Mouse (Mus musculus) embryonic fibroblast, embryonic 13.5 days (primary cell): ENCODE measurements around the gene Tst. TPM values are rescaled to one million over a fixed set of nuclear protein-coding genes. Genes with fewer than 3 reads are reported as not detected.

Experiments used
- H3K27ac ChIP-seq: 2 replicates; pipeline ENCODE4 v1.5.1; 2012; ENCODE audit warnings: low read length, control low read depth, inconsistent platforms; ENCODE audit not compliant: insufficient read depth
- H3K4me1 ChIP-seq: 2 replicates; pipeline ENCODE4 v1.6.1; 2011; ENCODE audit warnings: low read length; ENCODE audit not compliant: control insufficient read depth, insufficient read depth
- H3K4me3 ChIP-seq: 2 replicates; pipeline ENCODE4 v1.5.1; 2011; ENCODE audit warnings: mild to moderate bottlenecking, control low read depth, low read length; ENCODE audit not compliant: insufficient read depth
- CTCF ChIP-seq: IDR thresholded peaks from 2 replicates; pipeline ENCODE4 v1.5.1; 2011; ENCODE audit warnings: mild to moderate bottlenecking, control low read depth, low read length, moderate library complexity, borderline replicate concordance; ENCODE audit not compliant: insufficient read depth
- POLR2A ChIP-seq: IDR thresholded peaks from 2 replicates; pipeline ENCODE4 v1.6.1; 2011; ENCODE audit warnings: low read depth, mild to moderate bottlenecking, control low read depth, low read length, moderate library complexity
- polyA plus RNA-seq: library from polyadenylated mRNA; stranded (reverse); fragments of >200 nt; gene quantifications from 2 replicates; pipeline ENCODE4 v1.2.4, GENCODE M21; 2011; ENCODE audit warnings: low read depth; ENCODE audit not compliant: missing spikeins, insufficient read length

The Tst gene
- polyA plus RNA-seq, 1 experiment: 3.5 TPM

- no peak overlapping the region for H3K4me3 ChIP-seq
- H3K27ac ChIP-seq: no peak overlapping the region
- H3K4me1 ChIP-seq: no peaks in the 10 kb centered on the region
- no peak for TF ChIP-seq CTCF
- TF ChIP-seq POLR2A: no peak
These were observed 4.4 kb downstream of the Tst start for GRCm38 (mm10) chr15:78401345-78401744.

GRCm38 (mm10) chr15:78395478-78395962 lies 10.2 kb downstream of the Tst start, which contains the start of gene Tex33:
TSS of gene Tex33 (minus strand) at chr15:78395912.
- TF ChIP-seq CTCF: no peak
- TF ChIP-seq POLR2A: no peak
- Histone ChIP-seq H3K4me3 (no peak within 1 kb of the TSS), H3K4me1 (no peaks in the 10 kb centered on the region), H3K27ac (no peak within 1 kb of the TSS)

- Histone ChIP-seq H3K27ac (no peak overlapping the region), H3K4me1 (no peaks in the 10 kb centered on the region), H3K4me3 (no peak overlapping the region)
- TF ChIP-seq POLR2A (no peak), CTCF (no peak)
These were observed 14.9 kb downstream of the Tst start for GRCm38 (mm10) chr15:78390855-78391254.

GRCm38 (mm10) chr15:78385564-78385963 lies 20.1 kb downstream of the Tst start:
- no peak overlapping the region for H3K27ac ChIP-seq
- no peaks in the 10 kb centered on the region for H3K4me1 ChIP-seq
- H3K4me3 ChIP-seq: no peak overlapping the region
- TF ChIP-seq POLR2A (no peak), CTCF (no peak)

- TF ChIP-seq POLR2A (no peak), CTCF (no peak)
- no peaks in the 10 kb centered on the region for H3K4me1 ChIP-seq
- H3K4me3 ChIP-seq: no peak overlapping the region
- H3K27ac ChIP-seq: no peak overlapping the region
These were observed 21.2 kb downstream of the Tst start for GRCm38 (mm10) chr15:78384220-78385116.

GRCm38 (mm10) chr15:78383450-78384219 lies 22.1 kb downstream of the Tst start:
- Histone ChIP-seq H3K4me3 (no peak overlapping the region), H3K4me1 (no peaks in the 10 kb centered on the region), H3K27ac (no peak overlapping the region)
- no peak for TF ChIP-seq POLR2A
- no peak for TF ChIP-seq CTCF

GRCm38 (mm10) chr15:78382115-78382514 lies 23.6 kb downstream of the Tst start:
- H3K4me3 ChIP-seq: no peak overlapping the region
- no peaks in the 10 kb centered on the region for H3K4me1 ChIP-seq
- H3K27ac ChIP-seq: no peak overlapping the region
- TF ChIP-seq POLR2A (no peak), CTCF (no peak)

GRCm38 (mm10) chr15:78380741-78381140 lies 25.0 kb downstream of the Tst start:
- no peak overlapping the region for H3K4me3 ChIP-seq
- no peak overlapping the region for H3K27ac ChIP-seq
- no peaks in the 10 kb centered on the region for H3K4me1 ChIP-seq
- no peak for TF ChIP-seq POLR2A
- no peak for TF ChIP-seq CTCF

GRCm38 (mm10) chr15:78380208-78380607 lies 25.5 kb downstream of the Tst start:
- Histone ChIP-seq H3K4me1 (no peaks in the 10 kb centered on the region), H3K27ac (no peak overlapping the region), H3K4me3 (no peak overlapping the region)
- TF ChIP-seq POLR2A (no peak), CTCF (no peak)
